ENCODE assay signal across 10 mouse cellular contexts in the genomic region with DNA sequence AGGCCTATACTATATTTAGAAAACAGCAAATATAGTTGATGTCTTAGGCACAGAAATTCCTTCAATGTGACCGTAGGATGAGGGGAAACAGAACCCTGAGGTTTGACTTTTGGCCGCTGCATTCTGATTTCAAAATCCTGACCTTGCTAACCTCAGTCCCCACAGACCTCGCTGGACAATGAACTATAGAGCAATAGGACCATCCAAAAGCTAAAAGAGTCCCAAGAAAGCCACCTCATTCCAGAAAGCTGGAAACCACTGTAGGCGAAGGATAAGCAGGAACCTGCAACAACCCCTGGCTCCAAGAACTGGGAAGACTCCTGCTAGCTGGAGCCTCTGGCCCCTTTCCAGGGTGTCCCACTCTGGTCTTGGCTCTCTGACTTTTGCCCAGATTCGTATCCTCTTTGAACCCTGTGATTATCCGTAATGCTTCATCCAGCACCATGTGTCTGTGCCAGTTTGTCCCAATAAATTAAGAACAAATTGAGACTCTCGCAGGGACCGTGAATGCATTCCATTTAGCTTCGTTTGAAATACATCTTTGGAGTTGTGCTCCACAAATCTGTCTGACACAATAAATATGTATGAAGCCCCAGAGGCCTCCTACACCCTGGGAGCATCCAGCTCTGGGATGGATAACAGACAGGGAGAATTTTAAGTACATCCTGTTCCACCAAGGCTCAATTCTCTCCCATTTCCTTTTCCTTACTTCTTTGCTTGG. TPM values are rescaled to one million over a fixed set of nuclear protein-coding genes. Genes with fewer than 3 reads are reported as not detected.
A peak's percentile ranks its signal among the peaks of the same experiment; 100 is the strongest.
DNase-seq lines count a peak whose midpoint lies in the region; ATAC-seq lines count a peak whose summit lies in the region.
"Had no signal": no experiment of that assay in that cellular context is flagged by ENCODE, and none has a peak within 500 bp of the region (broad histone marks: within the 10 kb centered on the region; RNA-seq: fewer than 3 reads in every experiment).

No protein-coding gene starts in this region.

- no peak overlapping the region for H3K27ac ChIP-seq in heart, embryonic 11.5 days (ENCODE audit: low read depth, low read length)
- peak overlapping the region; percentile 29 for H3K27ac ChIP-seq in embryonic facial prominence, embryonic 13.5 days
- peak overlapping the region; percentile 53; the same call in 1 of the 2 replicates for H3K27ac ChIP-seq in liver, embryonic 12.5 days
- no peak overlapping the region for H3K27ac ChIP-seq in midbrain, embryonic 11.5 days (ENCODE audit: low read depth, low read length)
- H3K27ac ChIP-seq in midbrain, embryonic 10.5 days (replicated peaks): no peak overlapping the region
- H3K27ac ChIP-seq: neural tube, embryonic 12.5 days had no signal

- H3K4me1 ChIP-seq in heart, embryonic 11.5 days (ENCODE audit: control insufficient read depth, insufficient read depth, low read length): no peaks in the 10 kb centered on the region
- peaks cover 23% of the 10 kb centered on the region for H3K4me1 ChIP-seq in embryonic facial prominence, embryonic 13.5 days
- H3K4me1 ChIP-seq in liver, embryonic 12.5 days: peaks cover 5% of the 10 kb centered on the region; the same call in 1 of the 2 replicates
- no peaks in the 10 kb centered on the region for H3K4me1 ChIP-seq in midbrain, embryonic 11.5 days (ENCODE audit: control insufficient read depth, insufficient read depth, low read length)
- no peaks in the 10 kb centered on the region for H3K4me1 ChIP-seq in midbrain, embryonic 10.5 days
- H3K4me1 ChIP-seq: neural tube, embryonic 12.5 days had no signal

- H3K4me3 ChIP-seq in heart, embryonic 11.5 days (ENCODE audit: low read depth, low read length): no peak overlapping the region
- H3K4me3 ChIP-seq in embryonic facial prominence, embryonic 13.5 days: no peak overlapping the region
- no peak overlapping the region for H3K4me3 ChIP-seq in liver, embryonic 12.5 days
- no peak overlapping the region for H3K4me3 ChIP-seq in midbrain, embryonic 11.5 days (ENCODE audit: low read depth, low read length)
- no peak overlapping the region for H3K4me3 ChIP-seq in midbrain, embryonic 10.5 days
- H3K4me3 ChIP-seq: neural tube, embryonic 12.5 days had no signal

- no peaks in the 10 kb centered on the region for H3K36me3 ChIP-seq in heart, embryonic 11.5 days (ENCODE audit: control insufficient read depth, insufficient read depth, low read length)
- H3K36me3 ChIP-seq in embryonic facial prominence, embryonic 13.5 days: no peaks in the 10 kb centered on the region
- H3K36me3 ChIP-seq in liver, embryonic 12.5 days: no peaks in the 10 kb centered on the region
- no peaks in the 10 kb centered on the region for H3K36me3 ChIP-seq in midbrain, embryonic 11.5 days (ENCODE audit: control insufficient read depth, insufficient read depth, low read length)
- H3K36me3 ChIP-seq in midbrain, embryonic 10.5 days: no peaks in the 10 kb centered on the region
- H3K36me3 ChIP-seq: neural tube, embryonic 12.5 days had no signal

- no peak overlapping the region for H3K4me2 ChIP-seq in heart, embryonic 11.5 days
- H3K4me2 ChIP-seq in embryonic facial prominence, embryonic 13.5 days: no peak overlapping the region
- no peak overlapping the region for H3K4me2 ChIP-seq in liver, embryonic 12.5 days
- no peak overlapping the region for H3K4me2 ChIP-seq in midbrain, embryonic 11.5 days
- H3K4me2 ChIP-seq: neural tube, embryonic 12.5 days had no signal

- H3K9ac ChIP-seq in heart, embryonic 11.5 days (ENCODE audit: low read depth, low read length): no peak overlapping the region
- H3K9ac ChIP-seq in embryonic facial prominence, embryonic 13.5 days: no peak overlapping the region
- H3K9ac ChIP-seq in liver, embryonic 12.5 days: no peak overlapping the region
- no peak overlapping the region for H3K9ac ChIP-seq in midbrain, embryonic 11.5 days (ENCODE audit: low read length)
- H3K9ac ChIP-seq: neural tube, embryonic 12.5 days had no signal

- H3K27me3 ChIP-seq in heart, embryonic 11.5 days (ENCODE audit: control insufficient read depth, insufficient read depth, low read length): no peaks in the 10 kb centered on the region
- H3K27me3 ChIP-seq in embryonic facial prominence, embryonic 13.5 days: no peaks in the 10 kb centered on the region
- H3K27me3 ChIP-seq in liver, embryonic 12.5 days (replicated peaks): no peaks in the 10 kb centered on the region
- H3K27me3 ChIP-seq in midbrain, embryonic 11.5 days (ENCODE audit: control insufficient read depth, insufficient read depth, low read length): no peaks in the 10 kb centered on the region
- no peaks in the 10 kb centered on the region for H3K27me3 ChIP-seq in midbrain, embryonic 10.5 days (ENCODE audit: low read depth, poor library complexity, severe bottlenecking)
- H3K27me3 ChIP-seq: neural tube, embryonic 12.5 days had no signal

- WGBS in heart, embryonic 11.5 days (ENCODE audit: insufficient replicate concordance): 68% methylated on average over 9 of the region's 9 CpGs
- WGBS in embryonic facial prominence, embryonic 13.5 days: 56% methylated on average over 9 of the region's 9 CpGs
- WGBS in liver, embryonic 12.5 days (ENCODE audit: insufficient replicate concordance): 48% methylated on average over 9 of the region's 9 CpGs
- WGBS in midbrain, embryonic 11.5 days: 83% methylated on average over 9 of the region's 9 CpGs
- 84% methylated on average over 9 of the region's 9 CpGs for WGBS in midbrain, embryonic 10.5 days

- peak; percentile 47 to 56 for DNase-seq in heart, adult 18-20 months
- peak; percentile 34 for DNase-seq in heart, postnatal 4 days
- no peak for DNase-seq in midbrain, embryonic 11.5 days (ENCODE audit: low spot score, missing footprints)
- no peak for DNase-seq in midbrain, embryonic 10.5 days (ENCODE audit: low spot score)

- H3K9me3 ChIP-seq in heart, embryonic 11.5 days (replicated peaks; ENCODE audit: control insufficient read depth, low read length): no peaks in the 10 kb centered on the region
- no peaks in the 10 kb centered on the region for H3K9me3 ChIP-seq in embryonic facial prominence, embryonic 13.5 days
- H3K9me3 ChIP-seq in liver, embryonic 12.5 days (replicated peaks): no peaks in the 10 kb centered on the region
- no peaks in the 10 kb centered on the region for H3K9me3 ChIP-seq in midbrain, embryonic 11.5 days (ENCODE audit: control insufficient read depth, low read length)
- H3K9me3 ChIP-seq in midbrain, embryonic 10.5 days (replicated peaks): no peaks in the 10 kb centered on the region
- H3K9me3 ChIP-seq: neural tube, embryonic 12.5 days had no signal

- no peak for ATAC-seq in heart, embryonic 11.5 days (replicated peaks; ENCODE audit: insufficient number of reproducible peaks, low FRiP score, low TSS enrichment)
- ATAC-seq in embryonic facial prominence, embryonic 13.5 days (ENCODE audit: insufficient number of reproducible peaks, insufficient read depth, low FRiP score, low TSS enrichment, low read depth): no peak
- no peak for ATAC-seq in liver, embryonic 12.5 days
- no peak for ATAC-seq in inflammation-experienced regulatory T-cells, adult 6 months
- no peak for ATAC-seq in midbrain, embryonic 11.5 days (ENCODE audit: low FRiP score)

RNA-seq across cellular contexts. Expression of a gene that starts 21.8 kb away (rescaled TPM):
- 10 to 100 TPM; 39.9 to 43.1 TPM for total RNA-seq in heart, adult 18-20 months (2021)
- polyA plus RNA-seq in heart, embryonic 11.5 days (2014; fragmentation: Nextera tagmentation; extraction: Ambion mirVana): 7.7 and 10.0 TPM in 2 replicates
- polyA plus RNA-seq in embryonic facial prominence, embryonic 13.5 days (2015; fragmentation: Nextera tagmentation; extraction: Ambion mirVana): 71.9 and 84.0 TPM in 2 replicates
- total RNA-seq in heart, postnatal 4 days (2021): 100 to 1,000 TPM; 233 to 234 TPM
- 0.74 and 0.99 TPM in 2 replicates for polyA plus RNA-seq in liver, embryonic 12.5 days (2016; fragmentation: Nextera tagmentation; extraction: Ambion mirVana)
- 10 to 100 TPM in 2 of 3 experiments, 1 to 10 TPM in 1; 7.0 to 16.4 (median 12.2) TPM for polyA plus RNA-seq in inflammation-experienced regulatory T-cells, adult 6 months (2017; shearing (Covaris generic))
- 5.9 and 6.4 TPM in 2 replicates for polyA plus RNA-seq in midbrain, embryonic 11.5 days (2014; fragmentation: Nextera tagmentation; extraction: Ambion mirVana)
- 8.5 and 11.3 TPM in 2 replicates for polyA plus RNA-seq in midbrain, embryonic 10.5 days (2016; fragmentation: Nextera tagmentation; extraction: Ambion mirVana)

RNA-seq across cellular contexts. Expression of a gene that starts 30.3 kb away (rescaled TPM):
- not detected for total RNA-seq in heart, adult 18-20 months (2021)
- not detected in 2 replicates for polyA plus RNA-seq in heart, embryonic 11.5 days (2014; fragmentation: Nextera tagmentation; extraction: Ambion mirVana)
- not detected in 2 replicates for polyA plus RNA-seq in embryonic facial prominence, embryonic 13.5 days (2015; fragmentation: Nextera tagmentation; extraction: Ambion mirVana)
- total RNA-seq in heart, postnatal 4 days (2021): not detected
- polyA plus RNA-seq in liver, embryonic 12.5 days (2016; fragmentation: Nextera tagmentation; extraction: Ambion mirVana): not detected in 2 replicates
- not detected for polyA plus RNA-seq in inflammation-experienced regulatory T-cells, adult 6 months (2017; shearing (Covaris generic))
- polyA plus RNA-seq in midbrain, embryonic 11.5 days (2014; fragmentation: Nextera tagmentation; extraction: Ambion mirVana): not detected in 2 replicates
- not detected in 2 replicates for polyA plus RNA-seq in midbrain, embryonic 10.5 days (2016; fragmentation: Nextera tagmentation; extraction: Ambion mirVana)
- total RNA-seq: layer of hippocampus, postnatal 25 days had no signal

Comparison
In these comparisons a context has a peak if more than half of its experiments do, and no peak if none do; other contexts are left out.
1. DNase-seq: peak in heart, adult 18-20 months (2 of 2) and heart, postnatal 4 days (single experiment); none in midbrain, embryonic 11.5 days (single experiment) and midbrain, embryonic 10.5 days (single experiment).
2. H3K27ac ChIP-seq: peak in embryonic facial prominence, embryonic 13.5 days (single experiment) and liver, embryonic 12.5 days (single experiment); none in heart, embryonic 11.5 days (single experiment), midbrain, embryonic 11.5 days (single experiment) and midbrain, embryonic 10.5 days (single experiment).